Mouse (Mus musculus) R1 (cell line): ENCODE measurements around the gene Fgfr2.

ENCODE experiments used
- DNase-seq: peaks from one replicate; pipeline ENCODE4 v3.0.0-alpha.2; 2018; ENCODE audit warnings: low read depth, low spot score

The Fgfr2 gene

GRCm38 (mm10) chr7:131001976-131002726, 2121.0 kb downstream of the Fgfr2 start:
- no peak for DNase-seq

GRCm38 (mm10) chr7:130993907-130994306, 2129.2 kb downstream of the Fgfr2 start:
- DNase-seq = peak; percentile 58

- peak; percentile 29 for DNase-seq
These were observed 2131.9 kb downstream of the Fgfr2 start for GRCm38 (mm10) chr7:130991174-130991789.

GRCm38 (mm10) chr7:130989371-130989770, 2133.8 kb downstream of the Fgfr2 start:
- DNase-seq = no peak

- DNase-seq = no peak
These were observed 2135.0 kb downstream of the Fgfr2 start for GRCm38 (mm10) chr7:130988146-130988545.

- no peak for DNase-seq
These were observed 2137.4 kb downstream of the Fgfr2 start for GRCm38 (mm10) chr7:130985716-130986115.

GRCm38 (mm10) chr7:130985193-130985592, 2138.0 kb downstream of the Fgfr2 start:
- DNase-seq = no peak

- DNase-seq = no peak
These were observed 2138.9 kb downstream of the Fgfr2 start for GRCm38 (mm10) chr7:130984294-130984693.

GRCm38 (mm10) chr7:130982881-130983280, 2140.3 kb downstream of the Fgfr2 start:
- peak; percentile 77 for DNase-seq

GRCm38 (mm10) chr7:130982371-130982770, 2140.8 kb downstream of the Fgfr2 start:
- DNase-seq = peak; percentile 94

- DNase-seq = no peak
These were observed 2143.0 kb downstream of the Fgfr2 start for GRCm38 (mm10) chr7:130980130-130980529.

- no peak for DNase-seq
These were observed 2144.6 kb downstream of the Fgfr2 start for GRCm38 (mm10) chr7:130978545-130978944.

- no peak for DNase-seq
These were observed 2145.2 kb downstream of the Fgfr2 start for GRCm38 (mm10) chr7:130977794-130978521.

- no peak for DNase-seq
These were observed 2146.7 kb downstream of the Fgfr2 start for GRCm38 (mm10) chr7:130976305-130976935.

- DNase-seq = no peak
These were observed 2150.4 kb downstream of the Fgfr2 start for GRCm38 (mm10) chr7:130972767-130973166.

GRCm38 (mm10) chr7:130969507-130969906, 2153.6 kb downstream of the Fgfr2 start:
- DNase-seq = no peak

- no peak for DNase-seq
These were observed 2154.1 kb downstream of the Fgfr2 start for GRCm38 (mm10) chr7:130969076-130969475.

- DNase-seq = peak; percentile 13
These were observed 2154.6 kb downstream of the Fgfr2 start for GRCm38 (mm10) chr7:130968537-130968936.

GRCm38 (mm10) chr7:130967901-130968300, 2155.2 kb downstream of the Fgfr2 start:
- no peak for DNase-seq

GRCm38 (mm10) chr7:130966876-130967275, 2156.3 kb downstream of the Fgfr2 start:
- no peak for DNase-seq

GRCm38 (mm10) chr7:130966451-130966850, 2156.7 kb downstream of the Fgfr2 start:
- no peak for DNase-seq

- DNase-seq = peak; percentile 35
These were observed 2157.2 kb downstream of the Fgfr2 start for GRCm38 (mm10) chr7:130965909-130966365.
